Mouse (Mus musculus) layer of hippocampus, postnatal 10 days (tissue): ENCODE results near the gene Aebp1. TPM values are rescaled to one million over a fixed set of nuclear protein-coding genes. Genes with fewer than 3 reads are reported as not detected.
A peak's percentile ranks its signal among the peaks of the same experiment; 100 is the strongest.

Experiments used
- DNase-seq, 2 experiments: peaks; one replicate each; pipeline ENCODE4 v3.0.0; 2021; ENCODE audit warnings: low spot score in 2 of 2
- total RNA-seq, 2 experiments: library from RNA; stranded (reverse); gene quantifications; 2 replicates each; pipeline ENCODE4 v1.2.3; 2021

Gene Aebp1
- total RNA-seq, 2 experiments from 2014 or later, result 13.0 to 16.0 TPM

DNA sequence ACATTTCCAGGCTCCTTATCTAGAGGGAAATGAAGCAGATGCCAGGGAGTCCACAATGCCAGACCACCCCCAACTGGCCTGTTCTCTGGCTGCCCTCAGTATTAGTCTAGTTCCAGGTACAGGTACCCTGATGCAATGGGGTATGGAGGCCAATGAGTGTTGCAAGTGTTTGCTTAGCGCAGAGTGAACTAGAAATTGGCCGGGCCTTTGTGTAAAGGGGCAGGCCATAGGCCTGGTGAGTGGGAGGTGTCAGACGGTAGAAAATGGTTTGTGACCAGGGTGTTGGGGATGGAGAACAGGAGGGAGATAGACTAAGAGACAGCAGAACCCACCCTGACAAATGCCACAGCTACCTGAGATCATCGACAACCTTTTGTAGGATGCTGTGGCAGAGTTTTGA, 57.9 kb downstream of the Aebp1 start:
- peak in 1 of 2 experiments; percentile 4 for DNase-seq

- no peak for DNase-seq
These were observed 58.7 kb downstream of the Aebp1 start for GRCm38 (mm10) chr11:5920323-5920960.

Other genes starting within 250 kb of the Aebp1 start
- gene Mrps24, start 146.3 kb upstream of the Aebp1 start, total RNA-seq, result 10 to 100 TPM; 87.1 to 92.2 TPM
- gene Urgcp, start 99.6 kb upstream of the Aebp1 start, total RNA-seq, result 10 to 100 TPM; 46.1 to 46.3 TPM
- gene Dbnl, start 73.5 kb upstream of the Aebp1 start, total RNA-seq, result 10 to 100 TPM; 98.0 to 98.1 TPM
- 1 to 10 TPM; 7.0 to 7.4 TPM for gene Pgam2, start 58.2 kb upstream of the Aebp1 start, total RNA-seq
- gene Polm, start 23.9 kb upstream of the Aebp1 start, total RNA-seq, result 10 to 100 TPM in 1 of 2 experiments, 1 to 10 TPM in 1; 9.4 to 13.2 TPM
- gene Pold2, start 16.3 kb downstream of the Aebp1 start, total RNA-seq, result 10 to 100 TPM; 21.5 to 32.3 TPM
- gene Myl7, start 36.8 kb downstream of the Aebp1 start, total RNA-seq, result not detected
- gene Gck, start 88.1 kb downstream of the Aebp1 start, total RNA-seq, result 1 to 10 TPM; 3.5 to 3.9 TPM
- gene Ykt6, start 93.7 kb downstream of the Aebp1 start, total RNA-seq, result 100 to 1,000 TPM; 108 TPM
- gene Camk2b, start 204.4 kb downstream of the Aebp1 start, total RNA-seq, result 100 to 1,000 TPM; 808 to 852 TPM